Mouse (Mus musculus) small intestine, adult 10 weeks (tissue): ENCODE measurements around the gene Tbx6. TPM values are rescaled to one million over a fixed set of nuclear protein-coding genes. Genes with fewer than 3 reads are reported as not detected.

Source experiments
- polyA plus RNA-seq: library from polyadenylated mRNA; stranded (reverse); fragments of 350-450 nt; fragmentation: Illumina TruSeq; extraction: RNeasy Lipid Tissue Mini Kit (QIAGEN cat#74804); gene quantifications from one replicate; pipeline ENCODE4 v1.2.3, GENCODE M21; 2014; ENCODE audit warnings: low replicate concordance

The Tbx6 gene
- not detected for polyA plus RNA-seq

GRCm38 (mm10) chr7:126780971-126781635, at the start of gene Tbx6:
Tbx6 (plus strand) TSS chr7:126781483.

DNA sequence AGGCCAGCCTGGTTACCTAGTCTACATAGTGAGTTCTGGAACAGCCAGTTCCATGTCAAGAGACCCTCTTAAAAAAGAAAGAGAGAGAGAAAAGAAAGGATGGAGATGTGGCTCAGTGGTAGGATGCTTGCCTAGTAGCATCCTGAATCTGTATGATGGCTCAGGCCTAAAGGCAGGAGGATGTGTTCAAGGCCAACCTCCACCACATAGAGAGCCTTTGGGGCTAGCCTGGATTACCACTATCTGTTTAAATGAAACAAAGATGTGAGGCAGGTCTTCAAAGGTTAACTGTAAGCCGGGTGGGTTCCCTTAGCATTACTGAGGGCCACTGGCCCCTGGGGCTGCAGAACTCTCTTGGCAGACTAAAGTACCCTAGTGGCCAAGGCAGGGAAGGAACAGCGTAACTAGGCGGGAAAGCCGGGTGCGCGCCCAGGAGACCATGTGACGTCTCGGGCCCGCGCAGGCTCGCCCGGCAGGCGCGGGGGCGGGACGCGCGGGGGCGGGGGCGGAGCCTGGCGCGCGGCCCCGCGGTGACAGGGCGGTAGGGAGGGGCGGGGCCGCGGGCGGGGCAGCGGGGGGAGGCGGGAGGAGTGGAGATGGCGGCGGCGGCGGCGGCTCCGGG, 22.1 kb upstream of the Tbx6 start, which contains the start of gene Mapk3:
Gene Mapk3, plus strand, starts transcription at position 552 of the 622 bp plus-strand sequence.

DNA sequence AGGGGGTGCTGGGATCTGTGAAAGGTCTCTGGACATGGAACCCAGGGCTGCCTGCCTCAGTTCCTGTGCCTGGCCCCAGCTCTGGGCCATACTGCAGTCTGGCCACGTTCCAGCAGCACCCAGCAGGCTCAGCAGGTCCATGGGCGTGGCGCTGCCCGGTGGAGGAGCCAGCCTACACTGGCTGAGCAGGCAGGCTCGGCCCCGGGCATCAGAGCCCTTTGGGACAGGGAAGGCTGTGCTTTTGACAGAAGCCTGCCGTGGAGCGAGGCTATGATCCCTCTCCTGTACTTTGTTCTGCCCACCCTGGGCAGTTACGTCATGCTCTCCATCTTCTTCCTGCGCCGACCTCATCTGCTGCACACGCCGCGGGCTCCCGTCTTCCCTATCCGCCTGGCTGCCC, 15.1 kb upstream of the Tbx6 start, which contains the start of gene Gdpd3:
Gene Gdpd3, plus strand, starts transcription at position 134 of the 400 bp plus-strand sequence.

DNA sequence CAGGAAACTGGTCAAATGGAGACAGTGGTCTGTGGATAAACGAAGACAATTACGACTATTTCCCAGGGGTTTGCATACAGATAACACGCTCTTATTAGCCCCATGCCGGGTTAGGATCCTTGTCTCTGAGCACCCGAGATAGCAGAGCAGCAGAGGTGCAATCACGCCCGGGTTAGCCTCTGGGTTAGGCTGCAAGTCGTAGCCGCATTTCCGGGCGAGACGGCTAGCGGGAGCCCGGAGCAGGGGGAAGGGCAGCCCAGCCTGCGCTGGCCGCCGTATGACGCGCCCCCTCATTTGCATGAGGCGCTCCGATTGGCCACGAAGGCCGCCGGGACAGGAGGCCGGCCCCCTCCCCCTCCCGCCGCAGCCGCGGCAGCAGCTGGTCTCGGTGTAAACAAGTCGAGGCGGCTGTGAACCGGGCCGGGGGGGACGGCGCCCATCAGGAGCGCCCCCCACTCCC, 4.7 kb upstream of the Tbx6 start, which contains the start of gene Ypel3:
Gene Ypel3, plus strand, starts transcription at position 358 of the 460 bp plus-strand sequence.

GRCm38 (mm10) chr7:126791851-126792720, 10.8 kb downstream of the Tbx6 start, which contains the start of gene Ppp4c:
Ppp4c (minus strand) TSS chr7:126792496.

GRCm38 (mm10) chr7:126797411-126798126, 16.3 kb downstream of the Tbx6 start, which contains the start of gene Fam57b:
Fam57b (plus strand) TSS chr7:126797668.

DNA sequence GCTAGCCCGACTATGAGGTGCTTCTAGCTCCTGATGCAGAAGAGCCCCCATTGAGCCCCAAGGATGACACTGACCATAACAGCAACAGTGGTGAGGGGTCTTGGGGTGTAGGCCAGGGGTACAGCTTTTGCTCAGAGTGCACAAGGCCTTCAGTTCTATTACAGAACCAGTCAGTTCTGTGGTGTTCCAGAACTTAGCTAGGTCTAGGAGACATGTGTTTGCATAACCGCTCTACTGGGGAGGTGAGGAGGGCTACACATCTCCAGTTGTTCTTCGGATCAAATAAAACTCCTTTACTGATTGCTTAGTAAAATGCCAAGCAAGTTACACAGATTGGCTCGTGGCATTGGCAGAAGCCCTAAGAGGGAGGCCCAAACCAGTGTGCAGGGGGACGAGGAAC, 50.3 kb downstream of the Tbx6 start, which contains the start of gene 4930451I11Rik:
Gene 4930451I11Rik, minus strand, starts transcription at position 101 of the 400 bp plus-strand sequence.

Other genes starting within 250 kb of the Tbx6 start
- 87.7 TPM for gene Eif3c, start 215.1 kb upstream of the Tbx6 start, polyA plus RNA-seq
- gene Apobr, start 196.5 kb upstream of the Tbx6 start, polyA plus RNA-seq, result not detected
- 0.59 TPM for gene Cln3, start 195.7 kb upstream of the Tbx6 start, polyA plus RNA-seq
- not detected for gene Il27, start 186.5 kb upstream of the Tbx6 start, polyA plus RNA-seq
- gene Nupr1, start 150.6 kb upstream of the Tbx6 start, polyA plus RNA-seq, result 4.2 TPM
- gene Sgf29, start 132.2 kb upstream of the Tbx6 start, polyA plus RNA-seq, result not detected
- gene Sult1a1, start 105.1 kb upstream of the Tbx6 start, polyA plus RNA-seq, result 18.3 TPM
- not detected for gene Bola2, start 86.1 kb upstream of the Tbx6 start, polyA plus RNA-seq
- gene Slx1b, start 85.7 kb upstream of the Tbx6 start, polyA plus RNA-seq, result 0.22 TPM
- gene Coro1a, start 73.7 kb upstream of the Tbx6 start, polyA plus RNA-seq, result 4.5 TPM
- 12.0 TPM for gene Mapk3, start 21.9 kb upstream of the Tbx6 start, polyA plus RNA-seq
- gene Gdpd3, start 15.1 kb upstream of the Tbx6 start, polyA plus RNA-seq, result 2.1 TPM
- gene Ypel3, start 4.5 kb upstream of the Tbx6 start, polyA plus RNA-seq, result 5.8 TPM
- gene Ppp4c, start 11.0 kb downstream of the Tbx6 start, polyA plus RNA-seq, result 24.4 TPM
- not detected for gene Fam57b, start 16.2 kb downstream of the Tbx6 start, polyA plus RNA-seq
- gene 4930451I11Rik, start 50.2 kb downstream of the Tbx6 start, polyA plus RNA-seq, result not detected
- gene Doc2a, start 65.9 kb downstream of the Tbx6 start, polyA plus RNA-seq, result not detected
- 10.8 TPM for gene Hirip3, start 80.5 kb downstream of the Tbx6 start, polyA plus RNA-seq
- 2.2 TPM for gene Ino80e, start 80.9 kb downstream of the Tbx6 start, polyA plus RNA-seq
- 4.1 TPM for gene Taok2, start 103.2 kb downstream of the Tbx6 start, polyA plus RNA-seq
- gene Tmem219, start 141.4 kb downstream of the Tbx6 start, polyA plus RNA-seq, result 5.0 TPM
- 1.8 TPM for gene Kctd13, start 147.4 kb downstream of the Tbx6 start, polyA plus RNA-seq
- gene Asphd1, start 168.1 kb downstream of the Tbx6 start, polyA plus RNA-seq, result not detected
- gene Sez6l2, start 169.1 kb downstream of the Tbx6 start, polyA plus RNA-seq, result 0.78 TPM
- 15.7 TPM for gene Cdipt, start 194.4 kb downstream of the Tbx6 start, polyA plus RNA-seq
- gene Cdiptos, start 194.6 kb downstream of the Tbx6 start, polyA plus RNA-seq, result 0.45 TPM
- gene Mvp, start 233.1 kb downstream of the Tbx6 start, polyA plus RNA-seq, result 0.74 TPM
- gene Pagr1b, start 235.0 kb downstream of the Tbx6 start, polyA plus RNA-seq, result not detected
- not detected for gene Pagr1a, start 235.9 kb downstream of the Tbx6 start, polyA plus RNA-seq
- 0.52 TPM for gene Gm42742, start 239.6 kb downstream of the Tbx6 start, polyA plus RNA-seq
- not detected for gene Prrt2, start 239.7 kb downstream of the Tbx6 start, polyA plus RNA-seq
- 13.0 TPM for gene Maz, start 245.6 kb downstream of the Tbx6 start, polyA plus RNA-seq